Mouse (Mus musculus) B cell, adult 2 months (primary cell): ENCODE measurements at regions not wholly inside any gene's neighbourhood (a gene's known extent, or its start where the extent isn't known, plus 50 kb on each side); places are given as distances from the start of the nearest gene placed in this dataset.

Experiments
- DNase-seq, 2 experiments: peaks; one replicate each; pipeline ENCODE4 v3.0.0; 2022

GRCm38 (mm10) chr16:95929700-95930435 is 60.9 kb downstream of the Psmg1 start:
- peak in 1 of 2 experiments; percentile 23 for DNase-seq

DNA sequence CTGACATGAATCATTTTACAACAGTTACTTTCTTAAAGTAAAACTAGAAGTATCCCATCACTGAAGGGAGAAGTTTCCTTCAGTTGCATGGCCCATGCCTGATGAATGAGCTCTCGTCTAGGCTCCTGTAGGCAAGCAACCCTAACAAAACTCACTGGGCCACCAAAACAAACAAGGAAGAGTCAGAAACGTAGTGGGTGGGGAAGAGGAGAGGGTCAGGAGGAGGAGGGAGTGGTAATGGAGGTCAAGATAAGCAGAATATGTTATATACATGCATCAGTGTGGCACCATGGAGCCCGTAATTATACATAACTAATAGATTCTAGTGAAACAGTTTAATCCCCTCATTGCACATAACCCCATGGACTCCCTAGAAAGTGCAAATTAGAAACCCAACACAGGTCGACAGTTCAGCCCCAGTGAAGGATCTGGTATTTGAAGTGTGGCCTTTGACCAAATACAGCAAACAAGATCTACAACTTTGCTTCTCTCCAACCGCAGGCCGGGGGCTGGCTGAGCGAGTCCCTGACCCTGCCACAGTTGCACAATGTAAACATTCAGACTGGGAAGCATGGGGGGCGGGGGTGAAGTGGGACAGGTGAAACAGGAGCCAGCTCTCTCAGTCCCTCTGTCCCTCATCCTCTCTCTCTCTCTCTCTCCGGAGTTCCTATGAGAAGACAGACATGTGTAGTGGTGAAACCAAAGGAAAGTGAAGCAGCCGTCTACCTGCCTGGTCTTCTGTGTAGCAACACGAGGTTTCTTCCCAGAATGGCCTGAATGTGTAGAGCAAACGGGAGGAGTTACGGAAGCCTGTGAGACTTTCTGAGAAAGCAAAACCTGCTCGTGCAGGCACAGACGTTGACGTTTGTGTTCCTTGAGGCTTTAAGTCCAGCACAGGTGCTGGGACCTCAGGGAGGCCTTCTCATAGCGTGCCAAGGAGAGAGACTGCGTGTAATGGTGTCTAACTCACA is 62.2 kb downstream of the Psmg1 start:
- DNase-seq, result no peak

GRCm38 (mm10) chr16:95926558-95926957 is 64.2 kb downstream of the Psmg1 start:
- no peak for DNase-seq

- DNase-seq, result no peak
These were observed 66.0 kb downstream of the Psmg1 start for GRCm38 (mm10) chr16:95924716-95925115.

DNA sequence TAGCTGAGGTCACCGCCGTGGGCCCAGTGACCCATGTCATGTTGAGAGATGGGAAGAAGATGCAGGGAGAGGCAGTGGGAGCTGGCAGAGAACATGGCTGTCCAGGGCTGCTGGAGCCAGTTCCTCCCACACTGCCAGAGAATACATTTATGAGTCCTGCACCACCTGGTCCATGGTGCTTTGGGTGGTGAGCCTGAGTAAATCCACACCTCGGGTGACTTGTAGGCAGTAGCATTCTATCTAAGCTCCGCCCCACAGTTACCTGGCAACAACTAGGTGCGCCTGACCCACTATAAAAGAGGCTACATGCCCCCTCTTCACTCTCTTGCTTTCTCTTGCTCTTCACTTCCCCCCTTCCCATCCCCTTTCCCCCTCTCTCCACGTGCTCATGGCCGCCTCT is 66.8 kb downstream of the Psmg1 start:
- no peak for DNase-seq

DNA sequence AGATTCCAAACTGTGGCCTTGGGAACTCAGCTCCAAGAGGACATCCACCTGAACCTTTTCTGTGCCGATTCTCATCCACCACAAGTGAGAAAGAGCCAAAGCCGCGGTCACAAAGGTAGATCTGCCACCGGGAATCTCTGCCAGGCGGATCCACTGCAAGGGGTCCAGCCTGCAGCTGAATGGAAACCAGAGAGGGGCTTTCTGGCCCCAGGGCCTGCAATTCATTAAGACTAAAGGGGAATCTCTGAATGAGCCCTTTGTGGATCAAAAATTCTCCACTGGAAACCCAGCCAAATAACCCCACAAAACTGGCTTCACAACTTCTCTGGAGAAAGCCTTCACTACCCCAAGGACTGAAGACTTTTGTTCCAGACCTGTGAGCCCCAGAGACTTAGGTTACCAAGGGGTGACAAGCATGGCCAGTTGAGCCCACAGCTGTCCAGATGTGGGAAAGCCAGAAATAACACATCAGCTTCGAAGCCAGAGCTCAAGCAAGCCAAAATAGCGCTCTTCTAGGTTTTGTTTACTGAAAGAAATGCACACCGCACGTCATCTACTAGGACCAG is 68.3 kb downstream of the Psmg1 start:
- DNase-seq, result no peak

- no peak for DNase-seq
These were observed 69.6 kb downstream of the Psmg1 start for GRCm38 (mm10) chr16:95921169-95921568.

GRCm38 (mm10) chr16:95918651-95919425 is 71.9 kb downstream of the Psmg1 start:
- DNase-seq, result no peak

DNA sequence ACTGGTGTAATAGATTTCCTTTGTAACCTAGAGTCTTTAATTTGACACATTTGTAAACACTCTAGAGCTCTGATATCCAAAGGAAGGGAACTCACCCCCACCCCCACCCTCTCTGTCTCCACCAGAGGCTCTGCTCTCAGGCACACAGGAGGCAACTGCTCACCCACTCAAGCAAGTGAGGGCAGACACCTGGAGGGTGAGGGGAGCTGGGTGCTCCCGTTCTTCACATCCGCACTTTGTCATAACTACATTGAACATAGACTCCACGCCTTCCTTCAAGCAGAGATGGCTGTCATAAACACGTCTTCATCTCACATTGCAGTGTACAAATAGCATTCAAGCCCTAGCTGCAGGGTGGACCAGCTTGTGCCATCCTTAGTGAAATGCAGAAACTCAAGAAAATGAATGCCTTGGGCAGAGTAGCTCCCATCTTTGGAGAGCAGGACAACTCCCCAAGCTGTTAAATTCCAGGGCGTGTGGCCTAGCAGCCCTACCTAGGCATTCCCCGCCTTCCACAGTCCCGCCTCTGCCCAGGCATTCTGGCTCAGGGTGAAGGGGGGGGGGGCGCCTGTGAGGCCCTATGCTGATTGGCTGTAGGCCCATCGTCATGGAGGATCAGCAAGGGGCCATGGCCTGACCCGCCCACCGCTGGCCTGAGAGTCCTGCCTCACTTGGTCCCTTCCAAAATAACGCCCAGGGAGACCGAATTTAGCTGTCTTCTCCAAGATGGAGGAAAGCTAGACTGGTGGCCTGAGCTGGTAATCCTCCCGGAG is 72.9 kb downstream of the Psmg1 start:
- DNase-seq, result no peak

DNA sequence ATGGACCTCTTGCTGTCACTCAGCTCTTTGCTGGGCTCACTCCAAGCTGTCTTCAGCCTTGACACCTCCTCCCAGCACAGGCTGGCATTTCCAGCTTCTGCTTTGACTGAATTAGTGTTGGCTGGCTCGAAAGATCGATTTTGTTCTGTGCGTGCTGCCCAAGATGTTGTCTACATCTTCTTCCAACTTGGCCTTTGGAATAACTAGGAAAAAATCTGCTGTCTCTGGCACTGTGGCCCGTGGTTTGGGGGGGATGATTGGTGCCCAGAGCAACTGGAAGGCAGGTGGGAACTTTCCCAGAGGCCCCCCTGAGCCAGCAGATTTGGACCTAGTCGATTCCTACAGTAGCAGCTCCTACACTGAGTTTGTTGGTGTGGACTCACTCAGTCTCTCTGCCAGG is 76.9 kb downstream of the Psmg1 start:
- DNase-seq, result no peak

GRCm38 (mm10) chr16:95904531-95905165 is 86.1 kb downstream of the Psmg1 start:
- no peak for DNase-seq

DNA sequence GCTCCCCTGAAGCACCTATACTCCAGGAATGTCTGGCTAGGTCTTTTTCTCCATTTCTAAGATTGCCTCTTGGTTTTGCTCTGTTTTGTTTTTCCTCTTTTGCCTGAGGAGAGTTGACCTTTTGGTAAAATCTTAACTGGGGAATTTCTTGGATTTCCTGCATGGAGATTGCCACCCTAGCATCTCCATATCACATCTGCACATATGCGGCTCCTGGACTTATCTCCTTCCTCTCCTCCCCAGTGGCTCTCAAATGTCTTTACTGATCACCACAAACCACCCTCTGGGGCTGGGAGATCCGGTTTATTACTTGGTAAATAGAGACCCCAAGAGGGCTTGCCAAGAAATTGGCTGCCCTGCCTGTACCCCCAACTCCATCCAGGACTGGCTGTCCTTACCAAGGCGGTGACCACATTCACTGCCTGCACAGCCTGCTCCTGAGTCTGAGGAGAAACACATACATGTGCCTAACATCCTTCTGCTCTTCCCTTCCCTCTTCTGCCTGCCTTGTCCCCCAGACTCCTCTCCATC is 87.3 kb downstream of the Psmg1 start:
- peak; percentile 15 to 23 for DNase-seq

- DNase-seq, result no peak
These were observed 88.6 kb downstream of the Psmg1 start for GRCm38 (mm10) chr16:95902177-95902576.

GRCm38 (mm10) chr16:95901388-95901787 is 89.4 kb downstream of the Psmg1 start:
- DNase-seq, result no peak

GRCm38 (mm10) chr16:95900181-95900580 is 90.6 kb downstream of the Psmg1 start:
- no peak for DNase-seq

DNA sequence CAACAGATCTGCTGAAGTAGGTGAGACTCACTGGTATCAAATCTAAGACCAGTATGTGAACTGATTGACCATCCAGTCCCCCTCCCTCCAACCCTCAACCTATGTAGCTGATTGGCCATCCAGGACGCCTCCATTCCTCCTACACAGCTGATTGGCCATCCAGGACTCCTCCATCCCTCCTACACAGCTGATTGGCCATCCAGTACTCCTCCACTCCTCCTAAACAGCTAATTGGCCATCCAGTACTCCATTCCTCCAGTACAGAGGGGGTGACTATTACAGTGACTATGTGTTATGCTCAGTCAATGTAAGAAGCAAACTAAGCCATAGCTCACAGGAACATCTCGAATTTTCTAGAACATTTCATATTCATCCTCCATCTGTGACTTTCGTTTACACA is 91.1 kb downstream of the Psmg1 start:
- no peak for DNase-seq

- no peak for DNase-seq
These were observed 92.9 kb downstream of the Psmg1 start for GRCm38 (mm10) chr16:95897843-95898242.

- peak; percentile 33 to 43 for DNase-seq
These were observed 94.6 kb downstream of the Psmg1 start for GRCm38 (mm10) chr16:95896126-95896525.

DNA sequence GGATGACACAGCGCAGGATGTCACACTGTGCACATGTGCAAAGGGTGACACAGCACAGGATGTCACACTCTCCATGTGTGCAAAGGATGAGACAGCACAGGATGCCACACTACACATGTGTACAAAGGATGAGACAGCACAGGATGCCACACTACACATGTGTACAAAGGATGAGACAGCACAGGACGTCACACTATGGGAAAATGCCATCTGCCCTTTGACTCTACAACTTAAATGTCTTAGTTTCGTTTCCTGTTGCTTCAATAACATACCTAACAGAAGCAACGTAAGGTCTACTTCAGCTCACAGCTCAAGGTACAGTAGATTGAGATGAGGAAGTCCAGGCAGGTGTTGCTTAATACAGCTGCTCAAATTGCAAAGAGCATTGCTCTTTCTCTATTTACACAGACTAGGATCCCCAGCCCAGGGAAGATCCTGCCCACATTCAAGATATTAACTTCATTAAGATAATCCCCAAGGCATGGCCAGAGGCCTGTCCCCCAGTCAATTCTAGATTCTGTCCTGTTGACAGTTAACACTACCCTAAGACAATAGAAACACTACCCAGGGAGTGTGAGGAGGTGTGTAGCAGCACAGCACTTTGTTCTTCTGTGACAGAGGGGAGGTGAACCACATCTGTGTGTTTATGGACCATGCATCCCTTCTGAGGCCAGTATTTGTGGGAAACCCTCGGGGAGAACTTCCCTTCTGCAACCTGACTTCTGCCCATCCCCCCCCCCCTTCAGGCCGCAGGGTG is 97.0 kb downstream of the Psmg1 start:
- DNase-seq, result peak; percentile 45 to 46

DNA sequence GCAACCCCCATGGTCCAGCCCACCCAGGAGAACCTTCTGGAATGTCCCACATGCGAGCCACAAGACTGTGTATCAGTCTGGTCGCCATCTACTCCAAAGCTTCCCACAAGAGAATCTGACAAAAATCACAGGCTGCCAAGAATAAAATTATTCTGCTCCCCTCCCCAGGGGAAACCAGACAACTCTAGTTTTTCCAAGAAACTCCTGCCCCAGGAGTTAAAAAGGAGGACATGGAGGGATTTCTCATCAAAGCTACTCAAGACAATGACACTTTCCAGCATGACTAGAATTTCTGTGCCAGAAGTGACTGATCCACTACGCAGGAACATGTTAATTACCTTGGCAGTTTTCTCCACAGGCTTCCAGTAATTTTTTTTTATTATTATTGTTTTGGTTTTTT is 98.4 kb downstream of the Psmg1 start:
- no peak for DNase-seq
